Mouse (Mus musculus): ENCODE measurements around the gene Mrpl51. TPM values are rescaled to one million over a fixed set of nuclear protein-coding genes. Genes with fewer than 3 reads are reported as not detected.
A peak's percentile ranks its signal among the peaks of the same experiment; 100 is the strongest.

The Mrpl51 gene
- polyA plus RNA-seq, 1 experiment from 2014 or later: 202 TPM

DNA sequence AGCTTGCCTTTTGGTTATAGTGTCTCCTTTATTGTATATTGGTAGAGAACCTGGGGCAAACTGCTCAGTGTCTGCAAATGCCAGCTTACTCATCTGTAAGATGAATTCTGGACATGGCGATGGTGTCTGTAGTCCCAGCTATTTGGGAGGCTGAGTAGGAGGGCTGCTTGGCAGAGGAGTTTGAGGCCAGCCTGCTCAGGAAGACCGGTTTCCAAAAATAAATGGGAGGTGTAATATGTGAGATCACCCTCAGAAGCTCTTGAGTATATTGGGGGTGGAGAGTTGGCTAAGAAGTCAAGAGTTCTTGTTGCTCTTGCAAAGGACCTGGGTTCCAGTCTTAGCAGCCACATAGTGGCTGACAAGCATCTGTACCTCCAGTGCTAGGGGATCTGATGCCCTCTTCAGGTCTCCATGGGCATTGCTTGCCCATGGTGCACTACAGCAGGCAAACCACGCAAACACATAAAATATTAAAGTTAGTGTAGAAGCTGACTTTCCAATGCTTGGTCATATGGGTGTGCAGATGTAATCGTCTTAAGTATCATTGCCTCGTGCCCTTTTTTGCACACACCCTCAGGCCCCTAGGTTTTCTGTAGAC, 34.0 kb downstream of the Mrpl51 start:
- Histone ChIP-seq H3K9me3 (replicated peaks) (no peaks in the 10 kb centered on the region), H3K27me3 (no peaks in the 10 kb centered on the region), H3K4me2 (no peak overlapping the region), H3K4me1 (0 out of 2 replicates have a peak, but pooled peaks cover 1% of the 10 kb centered on the region), H3K4me3 (no peak overlapping the region), H3K36me3 (ENCODE audit: poor library complexity, severe bottlenecking) (0 out of 2 replicates have a peak, but pooled peaks cover 4% of the 10 kb centered on the region), H3K27ac (no peak overlapping the region), H3K9ac (no peak overlapping the region)
- ATAC-seq: no peak
- 83% methylated on average over 5 of the region's 5 CpGs for WGBS

DNA sequence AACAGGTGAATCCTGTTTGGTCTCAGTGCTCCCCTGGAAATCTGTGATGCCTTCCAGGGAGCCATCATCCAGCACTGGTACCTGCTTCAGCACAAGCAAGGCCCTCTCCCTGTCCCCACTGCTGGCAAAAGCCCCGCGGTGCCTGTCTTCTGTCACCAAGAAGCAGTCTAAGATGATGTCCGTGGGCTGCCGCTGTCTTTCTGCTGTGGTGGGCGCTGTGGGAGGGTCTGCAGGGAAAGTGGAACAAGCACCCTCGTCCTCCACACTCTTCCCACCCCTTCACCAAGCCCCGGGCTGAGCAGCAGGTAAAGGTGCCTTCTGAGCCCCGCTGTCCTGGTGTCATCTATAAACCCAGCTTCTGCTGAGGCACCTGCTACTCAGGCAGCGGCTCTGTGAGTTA, 39.0 kb downstream of the Mrpl51 start:
- no peaks in the 10 kb centered on the region for H3K27me3 ChIP-seq
- peak overlapping the region; percentile 77; the same call in 1 of the 2 replicates for H3K4me2 ChIP-seq
- no peaks in the 10 kb centered on the region for H3K36me3 ChIP-seq (ENCODE audit: poor library complexity, severe bottlenecking)
- 62% methylated on average over 9 of the region's 9 CpGs for WGBS
- H3K9ac ChIP-seq: peak overlapping the region; percentile 34; the same call in 1 of the 2 replicates
- 0 out of 2 replicates have a peak, but pooled peaks have one; percentile 7 for ATAC-seq
- no peaks in the 10 kb centered on the region for H3K9me3 ChIP-seq (replicated peaks)
- H3K27ac ChIP-seq: no peak overlapping the region
- no peak overlapping the region for H3K4me3 ChIP-seq
- peaks cover 17% of the 10 kb centered on the region for H3K4me1 ChIP-seq

DNA sequence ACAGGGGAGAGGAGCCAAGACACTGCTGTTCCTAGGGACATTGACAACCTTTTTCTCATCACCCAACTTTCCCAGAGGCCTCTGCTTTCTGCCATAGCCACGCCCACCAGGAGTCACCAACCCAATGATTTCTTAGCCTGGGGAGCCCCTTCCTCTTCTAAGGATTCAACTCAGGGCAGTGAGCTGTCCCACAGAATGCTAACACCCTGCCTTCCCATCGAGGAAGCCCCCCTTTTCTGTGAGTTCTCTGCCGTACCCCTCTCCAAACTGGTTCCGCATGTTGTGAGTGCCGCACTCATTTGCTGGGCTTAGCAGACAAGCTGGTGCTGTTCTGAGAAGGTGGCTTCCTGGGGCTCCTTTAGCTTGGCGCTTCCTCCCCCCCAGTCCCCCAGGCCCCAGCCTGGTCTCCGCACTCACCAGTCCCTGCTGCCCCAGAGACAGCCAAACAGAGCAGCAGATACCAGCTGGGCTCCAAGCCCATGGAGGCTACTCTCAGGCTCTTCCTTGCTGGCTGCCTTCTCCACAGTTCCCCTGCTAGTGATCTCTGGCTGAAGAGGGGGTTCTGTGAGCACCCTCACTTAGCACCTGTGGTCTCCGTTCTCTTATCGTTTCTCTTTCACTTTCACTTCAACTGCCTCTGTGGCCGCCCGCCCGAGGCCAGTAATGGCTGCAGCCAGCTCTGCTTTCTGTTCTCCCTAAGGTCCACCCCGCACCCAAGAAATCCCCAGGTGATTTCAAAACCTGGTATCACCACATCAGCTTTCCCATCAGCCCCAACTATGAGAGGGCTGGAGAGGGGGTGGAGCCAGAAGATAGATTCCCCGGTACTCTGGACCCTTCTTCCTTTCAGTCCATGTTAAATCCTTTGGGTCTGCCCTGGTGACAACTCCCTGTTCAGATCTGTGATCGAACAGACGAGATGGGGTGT, 39.8 kb downstream of the Mrpl51 start, which contains the start of gene Tapbpl:
Gene Tapbpl (minus strand): TSS at position 744 of the 928 bp plus-strand sequence.
- 8% methylated on average over 16 of the region's 16 CpGs for WGBS
- peak; percentile 76 for ATAC-seq
- no peaks in the 10 kb centered on the region for H3K9me3 ChIP-seq (replicated peaks)
- peak within 1 kb of the TSS; percentile 77 for H3K4me2 ChIP-seq
- H3K9ac ChIP-seq: peak within 1 kb of the TSS; percentile 69
- H3K4me1 ChIP-seq: peaks cover 17% of the 10 kb centered on the region
- H3K4me3 ChIP-seq: peak within 1 kb of the TSS; percentile 40
- H3K27me3 ChIP-seq: no peaks in the 10 kb centered on the region
- peak within 1 kb of the TSS; percentile 21; the same call in 1 of the 2 replicates for H3K27ac ChIP-seq
- no peaks in the 10 kb centered on the region for H3K36me3 ChIP-seq (ENCODE audit: poor library complexity, severe bottlenecking)

DNA sequence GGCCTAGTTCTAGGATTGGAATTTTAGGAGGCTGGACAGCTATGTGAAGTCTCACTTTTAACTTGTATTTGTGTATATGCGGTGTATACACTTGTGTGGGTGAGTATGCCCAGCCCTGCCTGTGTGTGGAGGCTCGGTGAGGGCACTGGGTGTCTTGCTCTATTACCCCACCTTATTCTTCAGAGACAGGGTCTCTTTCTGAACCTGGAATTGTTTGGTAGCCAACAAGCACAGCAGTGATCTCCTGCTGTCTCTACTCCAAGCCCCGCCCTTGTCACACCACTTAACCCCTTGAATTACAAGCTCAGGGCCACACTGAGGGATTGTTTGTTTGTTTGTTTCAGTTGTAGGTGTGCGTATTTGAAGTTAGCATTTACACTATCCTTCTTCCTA, 40.4 kb downstream of the Mrpl51 start:
- Histone ChIP-seq H3K4me3 (peak overlapping the region; percentile 40; the same call in 1 of the 2 replicates), H3K27me3 (no peaks in the 10 kb centered on the region), H3K36me3 (ENCODE audit: poor library complexity, severe bottlenecking) (no peaks in the 10 kb centered on the region), H3K27ac (no peak overlapping the region), H3K9me3 (replicated peaks) (no peaks in the 10 kb centered on the region), H3K4me2 (peak overlapping the region; percentile 77), H3K4me1 (peaks cover 17% of the 10 kb centered on the region), H3K9ac (peak overlapping the region; percentile 69; the same call in 1 of the 2 replicates)
- ATAC-seq: 0 out of 2 replicates have a peak, but pooled peaks have one; percentile 9
- WGBS: 63% methylated on average over 4 of the region's 4 CpGs

DNA sequence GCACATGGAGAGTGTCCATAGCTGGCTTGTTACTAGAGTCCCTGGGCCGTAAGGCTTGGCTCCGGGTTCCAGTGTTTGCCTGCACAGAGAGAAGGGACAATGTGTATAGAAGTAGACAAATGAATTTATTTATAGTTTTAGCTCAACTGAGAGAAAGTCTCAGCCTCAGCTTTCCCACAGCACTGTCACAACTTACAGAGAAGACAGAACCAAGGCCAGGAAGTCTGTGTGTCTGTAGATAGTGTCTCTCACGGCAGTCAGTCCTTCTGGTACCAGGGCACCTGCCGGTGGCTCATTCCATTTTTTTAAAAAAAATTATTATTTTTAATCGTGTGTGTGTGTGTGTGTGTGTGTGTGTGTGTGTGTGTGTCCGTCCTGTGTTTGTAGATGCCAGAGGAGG, 40.9 kb downstream of the Mrpl51 start:
- Histone ChIP-seq H3K4me2 (no peak overlapping the region), H3K9me3 (replicated peaks) (no peaks in the 10 kb centered on the region), H3K4me1 (peaks cover 17% of the 10 kb centered on the region), H3K9ac (no peak overlapping the region), H3K27me3 (no peaks in the 10 kb centered on the region), H3K27ac (no peak overlapping the region), H3K4me3 (no peak overlapping the region), H3K36me3 (ENCODE audit: poor library complexity, severe bottlenecking) (no peaks in the 10 kb centered on the region)
- ATAC-seq: no peak
- WGBS: 77% methylated on average over 6 of the region's 6 CpGs

DNA sequence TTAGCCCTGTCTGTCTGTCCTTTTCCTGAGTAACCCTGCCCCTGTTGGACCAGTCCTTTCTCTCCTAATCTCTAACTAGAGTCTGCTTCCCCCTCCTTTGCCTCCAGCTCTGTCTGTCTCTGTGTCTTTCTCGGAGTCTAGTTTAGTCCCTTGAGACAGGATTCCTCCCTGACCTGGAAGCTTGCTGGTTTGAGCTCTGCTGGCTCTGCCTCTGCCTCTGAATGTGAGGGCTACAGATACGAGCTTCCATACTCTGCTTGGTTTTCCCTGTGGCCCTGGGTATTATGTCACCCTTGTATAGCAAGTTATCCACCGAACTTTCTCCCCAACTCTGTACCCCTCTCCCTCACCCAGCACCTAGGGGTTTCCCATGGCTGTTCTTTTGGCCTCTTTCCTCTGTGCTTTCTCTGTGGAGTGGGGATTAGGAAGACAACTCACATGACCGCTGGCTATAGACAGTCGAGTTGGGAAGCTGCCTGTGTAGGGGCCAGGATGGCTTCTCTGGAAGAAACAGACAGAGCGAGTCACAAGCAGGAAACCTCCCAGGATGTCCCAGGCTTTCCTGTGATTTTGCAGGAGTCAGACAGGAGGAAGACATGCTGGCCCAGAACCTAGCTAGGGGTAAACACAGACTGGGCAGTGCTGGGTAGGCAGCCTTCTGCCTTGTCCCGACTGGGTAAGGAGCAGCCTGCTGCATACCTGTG, 42.4 kb downstream of the Mrpl51 start:
- no peak overlapping the region for H3K9ac ChIP-seq
- 56% methylated on average over 7 of the region's 7 CpGs for WGBS

DNA sequence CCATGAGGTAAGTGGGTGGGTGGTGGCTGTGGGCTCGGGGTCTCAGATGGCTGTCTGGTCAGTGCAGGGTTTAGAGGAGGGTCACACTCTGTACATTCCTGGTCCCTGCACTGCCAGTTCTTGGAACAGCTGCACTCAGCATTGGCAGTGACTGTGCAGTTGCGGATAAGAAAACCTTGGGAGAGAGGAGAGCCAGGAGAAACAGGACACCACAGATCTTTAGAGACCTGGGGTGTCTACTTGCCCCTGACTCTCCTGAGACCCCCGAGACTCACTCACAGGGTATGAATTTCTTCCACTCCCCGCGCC, 42.9 kb downstream of the Mrpl51 start:
- no peak overlapping the region for H3K9ac ChIP-seq

More for the DNA sequence above, 42.4 kb downstream of the Mrpl51 start:
- ATAC-seq: no peak
- H3K9me3 ChIP-seq (replicated peaks): no peaks in the 10 kb centered on the region
- H3K36me3 ChIP-seq (ENCODE audit: poor library complexity, severe bottlenecking): no peaks in the 10 kb centered on the region
- H3K27ac ChIP-seq: no peak overlapping the region
- no peak overlapping the region for H3K4me3 ChIP-seq
- H3K4me2 ChIP-seq: no peak overlapping the region
- H3K4me1 ChIP-seq: peaks cover 17% of the 10 kb centered on the region
- no peaks in the 10 kb centered on the region for H3K27me3 ChIP-seq

DNA sequence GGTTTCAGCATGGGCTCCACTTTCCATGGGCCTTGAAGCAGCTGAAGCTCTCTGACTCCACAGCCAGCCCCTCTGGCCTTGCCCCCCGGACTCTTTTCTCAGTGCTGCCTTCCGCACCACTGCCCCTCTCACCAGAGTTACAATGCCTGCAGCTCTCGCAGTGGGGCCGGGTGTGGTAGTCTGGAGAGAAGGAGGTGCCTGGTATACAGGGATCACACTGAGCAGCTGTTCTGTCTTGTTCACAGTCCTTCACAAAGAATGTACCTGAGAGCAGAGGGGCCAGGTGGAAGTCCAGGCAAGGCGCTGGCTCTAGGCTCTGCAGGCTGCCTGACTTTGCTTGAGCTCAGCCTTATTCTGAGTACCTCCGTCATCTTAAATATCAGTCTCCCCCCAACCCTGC, 44.7 kb downstream of the Mrpl51 start:
- Histone ChIP-seq H3K4me1 (peaks cover 10% of the 10 kb centered on the region), H3K9ac (no peak overlapping the region), H3K27ac (no peak overlapping the region), H3K36me3 (ENCODE audit: poor library complexity, severe bottlenecking) (no peaks in the 10 kb centered on the region), H3K27me3 (no peaks in the 10 kb centered on the region), H3K9me3 (replicated peaks) (no peaks in the 10 kb centered on the region), H3K4me3 (no peak overlapping the region), H3K4me2 (no peak overlapping the region)
- 52% methylated on average over 6 of the region's 6 CpGs for WGBS
- ATAC-seq: no peak

More for the DNA sequence above, 42.9 kb downstream of the Mrpl51 start:
- Histone ChIP-seq H3K9me3 (replicated peaks) (no peaks in the 10 kb centered on the region), H3K36me3 (ENCODE audit: poor library complexity, severe bottlenecking) (no peaks in the 10 kb centered on the region), H3K27me3 (no peaks in the 10 kb centered on the region), H3K4me2 (no peak overlapping the region), H3K4me3 (no peak overlapping the region), H3K27ac (no peak overlapping the region), H3K4me1 (peaks cover 17% of the 10 kb centered on the region)
- ATAC-seq: no peak
- 76% methylated on average over 5 of the region's 5 CpGs for WGBS

DNA sequence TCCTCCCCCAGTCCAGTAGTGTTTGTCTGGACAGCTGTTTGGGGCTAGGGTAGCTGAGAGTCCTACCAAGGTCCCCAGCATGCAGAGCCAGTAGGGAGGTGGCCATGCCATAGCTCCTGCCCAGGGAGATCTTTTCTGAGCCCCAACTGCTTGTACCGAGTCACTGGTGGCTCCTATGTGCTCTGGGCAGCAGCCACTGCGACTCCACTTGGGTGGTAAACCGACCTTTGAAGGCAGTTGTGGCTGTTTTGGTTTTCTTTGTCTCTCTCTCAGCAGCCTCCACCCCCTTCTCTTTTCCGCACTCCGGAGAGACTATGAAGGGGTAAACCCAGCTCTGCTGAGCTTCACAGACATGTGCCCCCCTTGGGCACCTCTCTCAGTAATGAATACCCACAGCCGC, 45.2 kb downstream of the Mrpl51 start, which contains the start of gene Cd27:
Gene Cd27 (minus strand): TSS at position 229 of the 400 bp plus-strand sequence.
- Histone ChIP-seq H3K4me1 (peaks cover 6% of the 10 kb centered on the region; the same call in 1 of the 2 replicates), H3K9me3 (replicated peaks) (no peaks in the 10 kb centered on the region), H3K36me3 (ENCODE audit: poor library complexity, severe bottlenecking) (no peaks in the 10 kb centered on the region), H3K9ac (no peak within 1 kb of the TSS), H3K27ac (no peak within 1 kb of the TSS), H3K4me2 (no peak within 1 kb of the TSS), H3K27me3 (no peaks in the 10 kb centered on the region), H3K4me3 (no peak within 1 kb of the TSS)
- WGBS: 21% methylated on average over 6 of the region's 6 CpGs
- ATAC-seq: no peak

DNA sequence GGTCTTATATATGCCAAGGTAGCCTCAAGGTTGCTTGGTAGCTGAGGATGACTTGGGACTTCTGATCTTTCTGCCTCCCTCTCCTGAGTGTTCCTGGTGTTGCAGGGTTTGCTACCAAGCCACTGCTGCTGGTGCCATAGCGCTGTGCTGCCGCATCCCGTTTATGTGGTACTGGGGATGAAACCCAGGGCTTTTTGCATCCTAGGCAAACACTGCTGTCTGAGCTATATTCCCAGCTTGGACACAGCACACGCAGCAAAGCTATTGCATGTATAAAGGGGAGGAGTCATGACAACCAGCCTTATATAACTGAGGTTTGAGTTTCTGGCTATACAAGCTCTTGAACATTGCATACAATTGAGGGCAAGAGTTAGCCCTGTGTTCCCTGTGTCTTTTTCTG, 45.8 kb downstream of the Mrpl51 start:
- no peak for ATAC-seq
- Histone ChIP-seq H3K9me3 (replicated peaks) (no peaks in the 10 kb centered on the region), H3K9ac (no peak overlapping the region), H3K4me2 (no peak overlapping the region), H3K27me3 (no peaks in the 10 kb centered on the region), H3K27ac (no peak overlapping the region), H3K36me3 (ENCODE audit: poor library complexity, severe bottlenecking) (no peaks in the 10 kb centered on the region), H3K4me1 (no peaks in the 10 kb centered on the region), H3K4me3 (no peak overlapping the region)
- WGBS: 84% methylated on average over 4 of the region's 4 CpGs

DNA sequence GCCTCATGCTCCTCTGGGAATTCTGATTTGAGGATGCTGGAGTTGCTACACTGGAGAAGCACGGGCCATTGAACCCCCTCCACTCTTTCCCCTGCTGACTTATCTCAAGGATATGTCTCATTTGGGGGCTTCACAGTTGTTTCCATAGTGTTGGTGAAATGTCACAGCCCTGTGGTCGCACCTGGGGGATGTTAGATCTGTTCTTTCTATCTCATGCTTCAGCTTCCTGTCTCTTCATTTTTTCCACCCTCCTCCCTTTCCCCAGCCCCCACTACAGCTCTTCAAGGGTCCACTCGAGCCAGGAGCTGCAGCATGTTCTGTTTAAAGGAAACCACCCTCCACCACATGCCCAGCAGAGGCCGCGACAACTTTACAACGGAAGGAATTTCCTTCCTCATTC, 46.8 kb downstream of the Mrpl51 start:
- no peaks in the 10 kb centered on the region for H3K4me1 ChIP-seq
- no peak overlapping the region for H3K4me3 ChIP-seq
- H3K27ac ChIP-seq: no peak overlapping the region
- H3K36me3 ChIP-seq (ENCODE audit: poor library complexity, severe bottlenecking): no peaks in the 10 kb centered on the region
- WGBS: 86% methylated on average over 6 of the region's 6 CpGs
- no peaks in the 10 kb centered on the region for H3K27me3 ChIP-seq
- no peak for ATAC-seq
- H3K9me3 ChIP-seq (replicated peaks): no peaks in the 10 kb centered on the region
- no peak overlapping the region for H3K4me2 ChIP-seq
- H3K9ac ChIP-seq: no peak overlapping the region

DNA sequence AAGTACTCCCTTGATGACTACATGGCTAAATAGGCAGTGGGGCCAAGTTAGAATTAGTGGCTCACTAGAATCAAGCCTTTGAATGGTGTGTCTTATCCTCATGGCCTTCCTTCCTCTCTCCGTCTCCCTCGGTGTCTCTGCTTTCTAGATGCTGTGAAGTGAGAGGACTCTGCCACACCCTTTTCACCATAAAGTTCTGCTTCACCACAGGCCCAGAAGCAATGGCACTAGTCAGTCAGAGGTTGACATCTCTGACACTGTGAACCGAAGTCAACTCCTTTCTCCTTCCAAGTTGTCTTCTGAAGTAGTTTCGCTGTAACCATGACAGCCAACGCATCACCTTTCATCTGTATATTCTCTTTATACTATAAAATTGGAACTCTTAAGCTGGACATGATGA, 47.9 kb downstream of the Mrpl51 start:
- no peak for ATAC-seq
- Histone ChIP-seq H3K4me3 (no peak overlapping the region), H3K4me1 (no peaks in the 10 kb centered on the region), H3K27ac (no peak overlapping the region), H3K4me2 (no peak overlapping the region), H3K27me3 (no peaks in the 10 kb centered on the region), H3K36me3 (ENCODE audit: poor library complexity, severe bottlenecking) (no peaks in the 10 kb centered on the region), H3K9me3 (replicated peaks) (no peaks in the 10 kb centered on the region), H3K9ac (no peak overlapping the region)
- 90% methylated on average over 5 of the region's 5 CpGs for WGBS

Data from forebrain, embryonic 13.5 days (tissue).